Mouse (Mus musculus) forebrain, embryonic 15.5 days (tissue): ENCODE data around the gene Mark1. TPM values are rescaled to one million over a fixed set of nuclear protein-coding genes. Genes with fewer than 3 reads are reported as not detected.

Experiments
- ATAC-seq: fragments of 200-750 bp; cut with Nextera tagmentation; replicated peaks from 2 replicates; pipeline ENCODE4 v1.8.0; 2017; ENCODE audit warnings: mild to moderate bottlenecking, moderate TSS enrichment, moderate library complexity
- H3K27ac ChIP-seq: fragments of 300-500 bp; sonication (generic); replicated peaks from 2 replicates; pipeline ENCODE4 v1.5.1; 2015; ENCODE audit warnings: mild to moderate bottlenecking, inconsistent platforms
- H3K27me3 ChIP-seq: fragments of 300-500 bp; sonication (generic); 2 replicates; pipeline ENCODE4 v1.6.1; 2015; ENCODE audit warnings: inconsistent platforms
- H3K36me3 ChIP-seq: fragments of 300-500 bp; sonication (generic); 2 replicates; pipeline ENCODE4 v1.6.1; 2015; ENCODE audit warnings: mild to moderate bottlenecking, inconsistent platforms
- H3K4me1 ChIP-seq: fragments of 300-500 bp; sonication (generic); 2 replicates; pipeline ENCODE4 v1.6.1; 2015; ENCODE audit warnings: inconsistent platforms
- H3K4me2 ChIP-seq: fragments of 300-500 bp; sonication (generic); replicated peaks from 2 replicates; pipeline ENCODE4 v1.6.1; 2015; ENCODE audit warnings: mild to moderate bottlenecking, inconsistent platforms
- H3K4me3 ChIP-seq: fragments of 300-500 bp; sonication (generic); 2 replicates; pipeline ENCODE4 v1.5.1; 2015; ENCODE audit warnings: mild to moderate bottlenecking, inconsistent platforms
- H3K9ac ChIP-seq: fragments of 300-500 bp; sonication (generic); replicated peaks from 2 replicates; pipeline ENCODE4 v1.6.1; 2015; ENCODE audit warnings: mild to moderate bottlenecking, inconsistent platforms
- H3K9me3 ChIP-seq: fragments of 300-500 bp; sonication (generic); 2 replicates; pipeline ENCODE4 v1.6.1; 2016; ENCODE audit warnings: inconsistent platforms
- WGBS: fragments of 180-500 bp; shearing (Covaris S2); methylation state at CpG from one replicate; pipeline ENCODE4 v1.1.7; 2015; ENCODE audit warnings: mixed read lengths; 5-methylcytosine and 5-hydroxymethylcytosine counted together
- polyA plus RNA-seq: library from polyadenylated mRNA; unstranded; fragments of >200 nt; fragmentation: Nextera tagmentation; extraction: Ambion mirVana; gene quantifications from 2 replicates; pipeline ENCODE4 v1.2.1, GENCODE M21; 2015

Gene Mark1
- polyA plus RNA-seq, 1 experiment from 2014 or later: 14.6 TPM

DNA sequence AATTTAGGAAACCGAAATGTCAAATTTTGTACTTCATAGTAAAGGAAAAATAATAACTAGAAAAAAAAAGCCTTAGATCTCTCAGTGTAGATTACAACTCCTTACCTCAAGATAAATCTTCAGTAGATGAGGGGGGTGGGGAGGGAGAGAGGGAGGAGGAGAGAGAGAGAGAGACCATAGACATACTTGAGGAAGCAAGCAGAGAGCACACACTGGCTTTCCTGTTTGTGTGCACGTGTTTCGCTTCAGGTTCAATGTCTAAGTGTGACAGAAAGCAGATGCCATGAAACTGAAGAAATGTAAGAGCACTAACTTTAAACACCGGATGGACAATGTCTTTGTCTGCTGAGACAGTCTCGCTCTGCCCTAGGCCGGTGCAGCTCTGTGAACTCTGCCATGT is 41.0 kb downstream of the Mark1 start:
- ATAC-seq: no peak
- Histone ChIP-seq H3K4me3 (no peak overlapping the region), H3K4me1 (no peaks in the 10 kb centered on the region), H3K9ac (no peak overlapping the region), H3K27me3 (no peaks in the 10 kb centered on the region), H3K27ac (peak overlapping the region; percentile 14; the same call in 1 of the 2 replicates), H3K36me3 (peaks cover 13% of the 10 kb centered on the region), H3K9me3 (0 out of 2 replicates have a peak, but pooled peaks cover 8% of the 10 kb centered on the region), H3K4me2 (no peak overlapping the region)
- 79% methylated on average over 6 of the region's 6 CpGs for WGBS

DNA sequence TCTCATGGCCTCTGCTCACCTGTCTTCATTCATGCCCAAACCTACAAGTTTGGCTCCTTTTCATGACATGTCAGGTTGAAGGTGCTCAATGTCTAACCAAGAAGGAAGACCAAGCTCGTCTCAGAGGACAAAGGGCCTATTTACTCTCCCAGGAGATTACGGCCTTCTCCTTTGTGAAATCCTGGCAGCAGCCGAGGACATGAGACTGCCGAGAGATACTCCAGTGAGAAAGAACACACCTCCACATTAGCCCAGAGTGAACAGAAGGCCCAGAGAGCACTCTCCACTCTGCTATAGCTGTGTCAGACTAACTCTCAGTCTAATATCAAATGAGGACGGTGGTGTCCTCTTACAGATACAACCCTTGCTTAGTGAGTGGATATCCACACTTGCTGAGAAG is 47.6 kb downstream of the Mark1 start:
- H3K4me3 ChIP-seq: no peak overlapping the region
- no peak overlapping the region for H3K9ac ChIP-seq
- 0 out of 2 replicates have a peak, but pooled peaks cover 4% of the 10 kb centered on the region for H3K4me1 ChIP-seq
- no peak overlapping the region for H3K4me2 ChIP-seq
- 30% methylated on average over 5 of the region's 5 CpGs for WGBS
- no peak for ATAC-seq
- H3K36me3 ChIP-seq: no peaks in the 10 kb centered on the region; the same call in 1 of the 2 replicates
- no peaks in the 10 kb centered on the region for H3K27me3 ChIP-seq
- no peak overlapping the region for H3K27ac ChIP-seq
- H3K9me3 ChIP-seq: no peaks in the 10 kb centered on the region

DNA sequence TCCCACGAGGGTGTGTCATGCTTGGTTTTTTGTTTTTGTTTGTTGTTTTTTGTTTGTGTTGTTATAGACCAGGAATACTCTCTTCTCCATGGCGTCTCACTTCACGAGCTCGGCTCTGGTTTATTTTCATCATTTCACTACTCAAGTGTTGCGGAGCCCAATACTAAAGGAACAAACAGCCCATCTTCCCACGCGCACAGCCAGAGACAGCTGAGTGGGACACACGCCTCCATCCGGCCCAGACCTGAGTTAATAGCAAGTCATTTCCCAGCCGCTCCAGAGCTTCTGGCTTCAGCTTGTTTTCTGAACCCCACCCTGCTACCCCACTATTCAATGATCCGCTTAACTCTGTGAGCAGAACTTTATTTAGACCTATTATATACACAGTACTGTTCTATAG is 48.3 kb downstream of the Mark1 start:
- WGBS: 89% methylated on average over 11 of the region's 11 CpGs
- no peak overlapping the region for H3K4me2 ChIP-seq
- ATAC-seq: no peak
- no peaks in the 10 kb centered on the region for H3K9me3 ChIP-seq
- no peaks in the 10 kb centered on the region for H3K27me3 ChIP-seq
- H3K4me1 ChIP-seq: 0 out of 2 replicates have a peak, but pooled peaks cover 4% of the 10 kb centered on the region
- no peak overlapping the region for H3K9ac ChIP-seq
- H3K4me3 ChIP-seq: no peak overlapping the region
- H3K27ac ChIP-seq: no peak overlapping the region
- H3K36me3 ChIP-seq: no peaks in the 10 kb centered on the region

DNA sequence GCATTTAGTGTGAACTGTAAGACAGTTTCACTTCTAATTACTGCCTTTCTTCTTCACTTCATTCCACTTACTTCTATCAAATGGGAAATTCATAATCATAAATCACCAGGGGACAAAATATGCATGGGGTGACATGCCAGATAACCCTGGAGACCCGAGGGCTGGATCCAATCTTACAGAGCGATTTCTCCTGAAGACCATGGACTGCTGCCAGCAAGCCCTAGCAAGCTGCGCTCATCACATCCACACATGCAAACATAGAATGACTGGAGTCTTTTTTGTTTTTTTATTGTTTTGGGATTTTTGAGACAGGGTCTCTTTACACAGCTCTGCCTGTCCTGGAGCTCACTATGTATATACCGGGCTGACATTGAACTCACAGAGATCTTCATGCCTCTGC is 61.3 kb downstream of the Mark1 start:
- no peak overlapping the region for H3K27ac ChIP-seq
- ATAC-seq: no peak
- no peaks in the 10 kb centered on the region for H3K9me3 ChIP-seq
- H3K36me3 ChIP-seq: 0 out of 2 replicates have a peak, but pooled peaks cover 9% of the 10 kb centered on the region
- H3K4me2 ChIP-seq: no peak overlapping the region
- H3K27me3 ChIP-seq: no peaks in the 10 kb centered on the region
- WGBS: 76% methylated on average over 4 of the region's 4 CpGs
- no peak overlapping the region for H3K4me3 ChIP-seq
- no peak overlapping the region for H3K9ac ChIP-seq
- H3K4me1 ChIP-seq: no peaks in the 10 kb centered on the region

DNA sequence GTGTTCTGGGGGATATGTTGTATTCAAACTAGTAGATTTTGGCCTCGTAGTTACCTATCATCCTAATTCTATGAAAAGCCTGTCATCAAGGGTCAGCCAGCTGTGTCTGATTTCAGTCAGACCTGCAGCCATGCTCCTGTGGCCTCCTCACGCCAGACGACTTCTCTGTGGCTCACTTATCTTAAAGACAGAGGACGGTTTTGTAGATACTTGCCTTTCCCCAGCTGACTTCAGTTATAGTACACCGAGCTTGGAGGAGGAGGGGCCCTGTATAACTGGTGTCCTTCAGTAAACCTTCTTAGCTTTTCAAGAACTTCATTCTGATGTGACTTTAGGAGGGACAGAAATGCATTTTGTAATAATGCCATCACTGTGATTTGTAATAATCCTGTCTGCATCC is 63.4 kb downstream of the Mark1 start:
- Histone ChIP-seq H3K9ac (no peak overlapping the region), H3K4me2 (no peak overlapping the region), H3K36me3 (0 out of 2 replicates have a peak, but pooled peaks cover 9% of the 10 kb centered on the region), H3K4me3 (no peak overlapping the region), H3K4me1 (no peaks in the 10 kb centered on the region), H3K9me3 (no peaks in the 10 kb centered on the region), H3K27me3 (no peaks in the 10 kb centered on the region), H3K27ac (no peak overlapping the region)
- WGBS: 89% methylated on average over 5 of the region's 5 CpGs
- ATAC-seq: no peak

DNA sequence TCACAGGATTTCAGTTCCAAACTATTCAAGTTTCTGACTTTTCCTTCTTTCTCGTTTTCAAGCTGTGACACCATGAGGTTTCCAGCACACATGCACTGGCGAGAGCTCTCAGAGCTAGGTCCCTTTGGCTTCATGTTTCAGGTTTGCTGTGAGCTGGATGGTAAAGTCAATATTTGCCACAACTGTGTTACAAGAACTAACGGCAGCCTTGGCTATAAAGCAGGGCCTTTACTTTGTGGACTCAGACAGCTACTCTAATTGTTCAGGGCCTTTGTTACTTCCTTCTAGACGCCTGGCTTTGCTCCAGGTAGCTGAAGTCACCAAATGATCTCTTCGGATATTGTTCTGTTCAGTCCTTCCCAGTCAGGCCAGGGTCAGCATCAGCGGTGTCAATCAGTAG is 63.9 kb downstream of the Mark1 start:
- Histone ChIP-seq H3K27ac (no peak overlapping the region), H3K27me3 (no peaks in the 10 kb centered on the region), H3K4me3 (no peak overlapping the region), H3K9ac (no peak overlapping the region), H3K4me2 (no peak overlapping the region), H3K36me3 (0 out of 2 replicates have a peak, but pooled peaks cover 7% of the 10 kb centered on the region), H3K9me3 (no peaks in the 10 kb centered on the region), H3K4me1 (no peaks in the 10 kb centered on the region)
- ATAC-seq: no peak
- 56% methylated on average over 6 of the region's 6 CpGs for WGBS

DNA sequence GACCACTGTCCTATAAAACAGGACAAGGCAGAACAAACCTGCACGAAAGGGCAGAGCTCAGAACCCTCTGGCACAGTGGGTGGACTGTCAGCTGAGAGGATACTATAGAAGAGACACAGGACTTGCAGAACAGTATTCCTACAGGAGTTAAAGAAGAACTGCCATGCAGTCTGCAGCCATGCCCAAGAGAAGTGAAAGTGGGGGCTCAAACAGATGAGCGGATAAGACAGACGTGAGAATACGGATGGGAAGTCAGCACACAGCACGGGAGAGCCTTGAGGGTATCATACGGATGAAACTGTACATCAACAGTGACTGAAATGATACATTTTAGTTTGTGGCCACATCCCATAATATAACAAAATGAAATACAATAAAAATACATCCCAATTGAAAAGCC is 68.3 kb downstream of the Mark1 start:
- H3K4me2 ChIP-seq: no peak overlapping the region
- 92% methylated on average over 6 of the region's 6 CpGs for WGBS
- H3K4me3 ChIP-seq: no peak overlapping the region
- no peaks in the 10 kb centered on the region for H3K4me1 ChIP-seq
- ATAC-seq: no peak
- no peaks in the 10 kb centered on the region for H3K9me3 ChIP-seq
- H3K27ac ChIP-seq: no peak overlapping the region
- H3K36me3 ChIP-seq: peaks cover 19% of the 10 kb centered on the region
- H3K9ac ChIP-seq: no peak overlapping the region
- no peaks in the 10 kb centered on the region for H3K27me3 ChIP-seq

DNA sequence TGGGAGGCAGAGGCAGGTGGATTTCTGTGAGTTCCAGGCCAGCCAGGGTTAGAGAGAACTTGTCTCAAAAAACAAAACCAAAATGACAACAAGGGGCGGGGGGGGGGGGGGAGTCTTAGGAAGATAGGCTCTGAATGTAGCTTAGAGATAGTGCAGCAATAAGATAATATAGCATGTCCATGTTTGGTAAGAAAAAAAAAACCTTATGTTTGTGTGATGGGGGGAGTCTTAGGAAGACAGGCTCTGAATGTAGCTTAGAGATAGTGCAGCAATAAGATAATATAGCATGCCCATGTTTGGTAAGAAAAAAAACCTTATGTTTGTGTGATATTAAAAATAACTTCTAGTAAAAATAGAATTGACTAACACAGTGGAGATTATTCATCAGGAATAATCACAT is 71.0 kb downstream of the Mark1 start:
- H3K4me3 ChIP-seq: no peak overlapping the region
- peaks cover 20% of the 10 kb centered on the region for H3K36me3 ChIP-seq
- no peaks in the 10 kb centered on the region for H3K9me3 ChIP-seq
- H3K4me2 ChIP-seq: no peak overlapping the region
- H3K27me3 ChIP-seq: no peaks in the 10 kb centered on the region
- H3K4me1 ChIP-seq: no peaks in the 10 kb centered on the region
- H3K27ac ChIP-seq: no peak overlapping the region
- 92% methylated on average over 1 of the region's 1 CpGs for WGBS
- ATAC-seq: no peak
- H3K9ac ChIP-seq: no peak overlapping the region

DNA sequence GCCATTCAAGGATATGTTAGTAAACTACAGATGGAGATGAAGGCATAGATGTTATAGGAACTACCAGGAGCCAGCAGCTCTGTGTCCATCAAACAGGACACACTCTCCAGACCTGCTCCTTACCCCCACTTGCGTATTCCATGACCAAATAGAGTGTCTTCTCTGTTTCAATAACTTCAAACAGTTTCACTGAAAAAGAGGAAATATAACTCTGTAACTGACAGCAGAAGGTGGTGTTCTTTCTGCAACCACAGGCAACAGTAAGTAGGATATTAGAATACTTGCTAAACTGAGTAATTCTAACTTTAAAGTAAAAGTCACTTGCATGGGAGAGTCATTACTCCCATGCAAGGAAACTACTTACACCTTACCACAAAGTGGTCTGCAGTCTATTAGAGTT is 71.5 kb downstream of the Mark1 start:
- ATAC-seq: no peak
- Histone ChIP-seq H3K9me3 (no peaks in the 10 kb centered on the region), H3K27ac (no peak overlapping the region), H3K4me1 (no peaks in the 10 kb centered on the region), H3K4me2 (no peak overlapping the region), H3K36me3 (peaks cover 22% of the 10 kb centered on the region), H3K9ac (no peak overlapping the region), H3K27me3 (no peaks in the 10 kb centered on the region), H3K4me3 (no peak overlapping the region)
- WGBS: 100% methylated on average over 1 of the region's 1 CpGs

DNA sequence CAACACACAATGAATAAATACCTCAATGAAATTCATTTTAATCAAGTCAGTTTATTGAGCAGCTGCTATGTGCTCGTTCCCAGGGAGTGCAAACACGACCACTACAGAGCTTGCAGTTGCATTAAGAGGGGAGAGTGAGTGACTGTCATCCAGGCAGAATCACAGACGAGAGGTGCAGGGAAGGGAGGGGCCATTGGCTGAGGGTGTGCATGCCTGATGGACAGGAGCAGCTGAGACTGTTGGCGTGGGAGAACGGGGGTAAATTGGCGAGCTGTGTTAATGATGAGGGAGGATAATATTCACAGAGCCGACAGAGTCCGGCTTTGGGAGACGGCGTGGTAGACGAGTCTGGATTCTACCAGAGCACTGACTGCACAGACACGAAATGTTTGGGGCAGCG is 76.5 kb downstream of the Mark1 start:
- peak; percentile 43; the same call in 1 of the 2 replicates for ATAC-seq
- Histone ChIP-seq H3K9ac (no peak overlapping the region), H3K4me2 (no peak overlapping the region), H3K27ac (no peak overlapping the region), H3K4me1 (no peaks in the 10 kb centered on the region), H3K9me3 (no peaks in the 10 kb centered on the region), H3K36me3 (peaks cover 47% of the 10 kb centered on the region), H3K4me3 (no peak overlapping the region), H3K27me3 (no peaks in the 10 kb centered on the region)
- WGBS: 67% methylated on average over 13 of the region's 13 CpGs

DNA sequence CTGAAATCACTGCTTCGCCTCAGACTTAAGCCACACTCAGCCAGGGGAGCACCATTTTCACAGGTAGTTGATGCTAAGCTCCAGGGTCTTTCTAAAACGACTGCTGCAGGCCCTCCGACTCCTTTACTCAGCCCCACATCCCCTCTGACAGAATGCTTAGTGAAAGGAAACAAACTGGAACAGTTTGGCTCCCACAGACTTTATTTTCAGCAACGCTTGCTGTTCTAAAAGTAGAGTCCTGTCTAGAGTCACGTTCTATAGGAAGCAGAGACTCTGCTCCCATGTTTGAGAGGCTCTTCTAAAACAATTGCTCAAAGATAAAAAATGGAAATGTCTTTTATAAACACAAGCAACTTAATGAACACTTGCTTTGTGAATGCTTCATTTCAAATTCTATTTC is 79.3 kb downstream of the Mark1 start:
- Histone ChIP-seq H3K36me3 (peaks cover 48% of the 10 kb centered on the region), H3K27me3 (no peaks in the 10 kb centered on the region), H3K4me3 (no peak overlapping the region), H3K9ac (no peak overlapping the region), H3K4me2 (no peak overlapping the region), H3K27ac (no peak overlapping the region), H3K9me3 (no peaks in the 10 kb centered on the region), H3K4me1 (no peaks in the 10 kb centered on the region)
- no peak for ATAC-seq
- 83% methylated on average over 5 of the region's 5 CpGs for WGBS

DNA sequence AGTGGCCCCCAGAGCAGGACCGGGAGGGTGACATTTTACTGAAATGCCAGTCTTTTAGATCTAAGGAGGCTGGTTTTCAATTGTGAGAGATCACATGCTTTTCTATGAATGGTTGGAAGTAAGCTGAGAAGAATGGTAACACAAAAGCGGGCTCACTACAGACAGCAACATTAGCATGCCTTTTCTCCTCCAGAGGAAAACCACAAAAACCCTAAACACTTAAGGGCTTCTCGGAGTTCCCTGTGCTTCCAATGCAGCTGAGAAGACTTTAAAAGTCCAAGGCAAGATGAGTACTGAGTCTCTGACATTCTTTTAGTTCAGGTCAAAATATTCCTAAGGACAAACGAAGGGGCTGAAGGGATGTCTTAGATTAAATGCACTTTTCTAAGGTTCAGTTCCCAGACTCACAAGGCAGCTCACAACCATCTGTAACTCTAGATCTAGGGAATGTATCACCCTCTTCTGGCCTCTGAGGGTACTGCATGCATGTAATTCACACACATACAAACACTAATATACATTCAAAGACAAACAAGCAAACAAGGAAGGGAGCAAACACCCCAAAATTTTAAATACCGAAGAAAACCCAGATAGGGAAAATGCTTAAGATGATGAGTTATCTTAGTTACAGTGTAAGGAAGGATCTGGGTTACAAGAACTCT is 81.0 kb downstream of the Mark1 start:
- 61% methylated on average over 5 of the region's 5 CpGs for WGBS
- H3K4me2 ChIP-seq: no peak overlapping the region
- no peak overlapping the region for H3K27ac ChIP-seq
- H3K9me3 ChIP-seq: no peaks in the 10 kb centered on the region
- no peaks in the 10 kb centered on the region for H3K27me3 ChIP-seq
- no peak for ATAC-seq
- H3K9ac ChIP-seq: no peak overlapping the region
- peaks cover 51% of the 10 kb centered on the region for H3K36me3 ChIP-seq
- H3K4me1 ChIP-seq: no peaks in the 10 kb centered on the region
- H3K4me3 ChIP-seq: no peak overlapping the region

DNA sequence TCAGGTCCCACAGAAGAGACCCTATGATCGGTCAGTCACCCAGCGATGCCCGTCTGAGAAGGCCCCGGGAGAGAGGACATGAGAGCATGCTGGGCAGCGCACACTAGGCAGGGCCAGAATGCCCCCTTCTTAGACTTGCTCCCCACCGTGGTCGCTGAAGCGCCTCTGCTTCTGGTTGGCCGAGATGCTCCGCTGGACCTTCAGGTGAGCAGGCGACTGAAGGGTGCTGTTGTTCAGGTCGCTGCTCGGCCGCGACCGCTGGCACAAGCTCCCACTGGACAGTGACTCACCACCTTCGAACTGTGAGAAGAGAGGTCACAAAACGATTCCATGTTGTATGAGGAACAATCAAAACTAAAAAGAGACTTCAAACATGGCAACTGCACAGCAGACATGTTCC is 87.0 kb downstream of the Mark1 start:
- Histone ChIP-seq H3K4me2 (no peak overlapping the region), H3K4me3 (no peak overlapping the region), H3K36me3 (peaks cover 51% of the 10 kb centered on the region), H3K27me3 (no peaks in the 10 kb centered on the region), H3K27ac (no peak overlapping the region), H3K9me3 (no peaks in the 10 kb centered on the region), H3K9ac (no peak overlapping the region), H3K4me1 (no peaks in the 10 kb centered on the region)
- 93% methylated on average over 18 of the region's 18 CpGs for WGBS
- no peak for ATAC-seq
